Mouse (Mus musculus) lung, postnatal 0 days (tissue): Measurements from ENCODE around the gene Fbxo48. TPM values are rescaled to one million over a fixed set of nuclear protein-coding genes. Genes with fewer than 3 reads are reported as not detected.

Experiments used
- ATAC-seq: fragments of 200-750 bp; cut with Nextera tagmentation; 2 replicates; pipeline ENCODE4 v1.8.0; 2017; ENCODE audit warnings: moderate library complexity
- DNase-seq: peaks from one replicate; pipeline ENCODE4 v3.0.0-alpha.2; 2016; ENCODE audit warnings: low spot score
- H3K27ac ChIP-seq: fragments of 300-500 bp; sonication (generic); 2 replicates; pipeline ENCODE4 v1.5.1; 2014; ENCODE audit warnings: antibody characterized with exemption, mild to moderate bottlenecking, low read length, mixed read lengths
- H3K27me3 ChIP-seq: fragments of 300-500 bp; sonication (generic); replicated peaks from 2 replicates; pipeline ENCODE4 v1.6.1; 2014; ENCODE audit warnings: low read length, mixed read lengths; ENCODE audit not compliant: insufficient read depth
- H3K36me3 ChIP-seq: fragments of 300-500 bp; sonication (generic); 2 replicates; pipeline ENCODE4 v1.6.1; 2014; ENCODE audit warnings: low read length, mixed read lengths; ENCODE audit not compliant: insufficient read depth
- H3K4me1 ChIP-seq: fragments of 300-500 bp; sonication (generic); 2 replicates; pipeline ENCODE4 v1.6.1; 2014; ENCODE audit warnings: antibody characterized with exemption, low read depth, low read length, mixed read lengths; ENCODE audit not compliant: insufficient read depth
- H3K4me2 ChIP-seq: fragments of 300-500 bp; sonication (generic); replicated peaks from 2 replicates; pipeline ENCODE4 v1.6.1; 2014; ENCODE audit warnings: low read depth, mild to moderate bottlenecking, low read length, moderate library complexity, mixed read lengths
- H3K4me3 ChIP-seq: fragments of 300-500 bp; sonication (generic); 2 replicates; pipeline ENCODE4 v1.5.1; 2014; ENCODE audit warnings: low read depth, low read length
- H3K9ac ChIP-seq: fragments of 300-500 bp; sonication (generic); replicated peaks from 2 replicates; pipeline ENCODE4 v1.6.1; 2014; ENCODE audit warnings: low read depth, mild to moderate bottlenecking
- H3K9me3 ChIP-seq: fragments of 300-500 bp; sonication (generic); 2 replicates; pipeline ENCODE4 v1.6.1; 2016; ENCODE audit warnings: low read length, mixed read lengths
- CTCF ChIP-seq: IDR thresholded peaks from 2 replicates; pipeline ENCODE4 v1.5.1; 2016; ENCODE audit warnings: antibody characterized with exemption, mild to moderate bottlenecking
- EP300 ChIP-seq: IDR thresholded peaks from 2 replicates; pipeline ENCODE4 v1.6.1; 2016; ENCODE audit warnings: antibody characterized with exemption, mild to moderate bottlenecking, control low read depth
- WGBS: fragments of 180-500 bp; shearing (Covaris S2); extraction: QIAGEN DNeasy Blood & Tissue Kit; methylation state at CpG from one replicate; pipeline ENCODE4 v1.1.7; 2014; 5-methylcytosine and 5-hydroxymethylcytosine counted together
- polyA plus RNA-seq: library from polyadenylated mRNA; unstranded; fragments of >200 nt; fragmentation: Nextera tagmentation; extraction: Ambion mirVana; gene quantifications from 2 replicates; pipeline ENCODE4 v1.2.1, GENCODE M21; 2015

Fbxo48 gene
- polyA plus RNA-seq: 0.11 and 0.20 TPM in 2 replicates

DNA sequence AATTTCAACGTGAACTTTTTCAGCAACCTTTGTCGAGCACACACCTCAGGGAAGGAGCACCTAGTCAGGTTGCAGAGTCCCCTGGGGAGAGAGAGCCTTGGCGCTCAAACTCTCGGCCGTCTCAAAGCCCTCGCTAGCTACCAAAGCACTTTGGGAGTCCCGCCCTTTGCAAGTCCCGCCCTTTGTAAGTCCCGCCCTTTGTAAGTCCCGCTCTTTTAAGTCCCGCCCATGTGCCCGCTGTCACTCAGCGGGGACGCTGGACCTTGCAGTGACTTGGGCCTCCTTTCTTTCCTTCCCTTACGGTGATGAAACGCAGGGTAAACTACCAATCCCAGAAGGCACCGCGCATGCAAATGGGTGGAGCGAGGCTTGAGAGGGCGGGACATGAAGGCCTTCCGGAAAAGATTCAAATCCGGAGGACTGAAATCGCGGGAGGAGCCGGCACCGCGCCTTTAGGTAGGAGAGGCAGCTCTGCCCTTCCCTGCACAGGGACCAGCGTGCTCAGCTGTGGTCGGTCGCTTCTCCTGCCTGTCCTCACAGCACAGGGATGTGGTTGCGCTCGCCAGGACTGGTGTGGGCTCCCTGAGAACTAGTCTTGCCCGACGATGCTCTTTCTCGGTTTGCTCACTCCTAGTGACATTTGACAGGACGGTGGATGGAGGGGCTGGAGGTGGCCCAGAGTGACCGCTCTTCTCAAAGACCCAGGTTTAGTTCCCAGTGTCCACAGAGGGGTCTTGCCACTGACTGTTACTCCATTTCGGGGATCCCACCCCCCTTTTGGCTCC is at the start of gene Fbxo48:
Gene Fbxo48 (plus strand): TSS at position 400 of the 785 bp plus-strand sequence.
- Histone ChIP-seq H3K4me2 (peak within 1 kb of the TSS; percentile 69), H3K36me3 (no peaks in the 10 kb centered on the region), H3K27ac (no peak within 1 kb of the TSS), H3K4me1 (peaks cover 7% of the 10 kb centered on the region; the same call in 1 of the 2 replicates), H3K27me3 (no peaks in the 10 kb centered on the region), H3K4me3 (peak within 1 kb of the TSS; percentile 49), H3K9ac (no peak within 1 kb of the TSS), H3K9me3 (no peaks in the 10 kb centered on the region)
- TF ChIP-seq EP300 (no peak), CTCF (no peak)
- DNase-seq: peak; percentile 99
- under 1% methylated on average over 38 of the region's 38 CpGs for WGBS
- peak; percentile 100 for ATAC-seq

DNA sequence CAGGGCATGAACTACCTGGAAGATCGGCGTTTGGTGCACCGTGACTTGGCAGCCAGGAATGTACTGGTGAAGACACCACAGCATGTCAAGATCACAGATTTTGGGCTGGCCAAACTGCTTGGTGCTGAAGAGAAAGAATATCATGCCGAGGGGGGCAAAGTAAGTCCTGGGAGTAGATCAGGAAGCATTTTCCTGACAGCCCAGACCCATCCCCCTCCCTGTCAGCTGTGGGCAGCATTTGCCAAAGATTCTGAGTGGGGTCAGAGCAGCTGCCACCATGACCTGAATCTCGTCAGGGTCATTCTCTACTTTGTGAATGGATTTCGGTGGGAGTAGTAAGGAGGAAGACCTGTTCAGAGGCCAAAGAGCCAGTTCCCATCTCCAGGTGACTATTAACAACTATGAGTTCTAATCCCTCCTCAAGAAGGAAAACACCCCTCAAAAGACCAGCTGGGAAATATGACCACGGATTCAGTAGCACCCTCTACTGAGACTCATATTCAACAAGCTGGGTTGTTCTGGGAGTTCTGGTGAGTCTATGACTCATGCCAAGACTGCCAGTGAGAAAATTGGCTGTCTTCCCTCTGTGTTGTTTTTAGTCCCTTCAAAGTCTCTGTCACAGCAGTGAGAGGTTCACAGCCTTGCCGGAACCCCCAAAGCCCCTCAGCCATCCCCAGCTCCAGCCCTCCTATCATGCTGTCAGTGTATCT is 46.7 kb upstream of the Fbxo48 start:
- Histone ChIP-seq H3K9me3 (no peaks in the 10 kb centered on the region), H3K4me3 (no peak overlapping the region), H3K36me3 (no peaks in the 10 kb centered on the region), H3K27me3 (no peaks in the 10 kb centered on the region), H3K9ac (no peak overlapping the region), H3K27ac (no peak overlapping the region), H3K4me2 (no peak overlapping the region), H3K4me1 (no peaks in the 10 kb centered on the region)
- peak; percentile 46; the same call in 1 of the 2 replicates for ATAC-seq
- peak; percentile 28 for DNase-seq
- no peak for TF ChIP-seq CTCF
- TF ChIP-seq EP300: no peak
- 73% methylated on average over 8 of the region's 8 CpGs for WGBS

DNA sequence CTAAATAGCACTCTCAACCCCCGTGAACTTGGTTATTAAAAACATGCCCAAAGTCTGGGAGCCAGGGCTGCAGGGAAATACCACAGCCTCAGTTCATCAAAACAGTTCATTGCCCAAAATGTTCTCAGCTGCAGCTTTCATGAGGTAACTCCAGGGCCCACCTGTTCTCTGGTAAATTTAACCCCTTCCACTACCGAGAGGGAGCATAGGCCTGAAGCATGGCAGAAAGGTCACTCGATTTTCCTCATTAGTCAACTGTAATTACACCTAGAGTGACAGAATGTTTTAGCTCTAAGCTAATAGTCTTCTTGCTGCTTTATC is 46.2 kb upstream of the Fbxo48 start:
- Histone ChIP-seq H3K36me3 (no peaks in the 10 kb centered on the region), H3K27ac (no peak overlapping the region), H3K4me2 (no peak overlapping the region), H3K27me3 (no peaks in the 10 kb centered on the region), H3K4me1 (no peaks in the 10 kb centered on the region), H3K9me3 (no peaks in the 10 kb centered on the region), H3K4me3 (no peak overlapping the region), H3K9ac (no peak overlapping the region)
- ATAC-seq (no peak), DNase-seq (no peak)
- 49% methylated on average over 3 of the region's 3 CpGs for WGBS
- no peak for TF ChIP-seq CTCF
- TF ChIP-seq EP300: no peak

DNA sequence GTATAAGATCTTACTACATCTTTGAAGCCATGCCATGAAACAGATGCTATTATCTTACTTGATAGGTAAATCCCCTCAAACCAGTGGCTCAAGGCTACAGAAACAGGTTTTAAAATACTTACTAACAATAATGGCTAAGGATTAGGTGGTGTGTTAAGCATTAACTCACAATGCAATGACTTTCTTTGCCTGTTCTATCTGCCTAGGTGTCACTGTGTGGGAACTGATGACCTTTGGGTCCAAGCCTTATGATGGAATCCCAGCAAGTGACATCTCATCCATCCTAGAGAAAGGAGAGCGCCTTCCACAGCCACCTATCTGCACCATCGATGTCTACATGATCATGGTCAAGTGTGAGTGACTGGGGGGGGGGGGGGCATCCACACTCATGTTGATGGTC is 44.6 kb upstream of the Fbxo48 start:
- no peak for TF ChIP-seq CTCF
- TF ChIP-seq EP300: no peak
- 97% methylated on average over 2 of the region's 2 CpGs for WGBS

DNA sequence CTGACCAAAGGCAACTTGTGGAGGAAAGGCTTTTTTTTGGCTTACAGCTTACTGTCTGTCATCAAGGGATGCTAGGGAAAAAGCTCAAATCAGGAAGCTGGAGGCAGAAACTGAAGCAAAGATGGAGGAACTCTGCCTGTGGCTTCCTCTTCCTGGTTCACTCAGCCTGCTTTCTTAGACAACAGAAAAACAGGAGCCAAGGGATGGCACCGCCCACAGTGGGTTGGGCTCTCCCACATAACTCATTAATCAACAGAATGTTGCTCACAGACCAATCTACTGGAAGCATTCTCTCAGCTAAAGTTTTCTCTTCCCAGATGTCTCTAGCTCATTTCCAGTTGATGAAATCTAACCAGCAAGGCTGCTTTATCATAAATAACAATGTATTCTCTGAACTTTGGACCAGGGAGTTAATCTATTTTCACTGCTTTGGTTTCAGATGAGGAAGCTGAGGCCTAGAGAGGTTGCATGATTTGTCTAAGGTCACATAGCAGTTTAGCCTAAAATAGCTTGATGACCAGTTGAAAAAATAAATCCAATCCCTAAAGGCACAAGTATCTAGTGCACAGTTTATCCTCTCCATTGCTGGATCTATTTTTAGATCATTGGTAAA is 43.6 kb upstream of the Fbxo48 start:
- Histone ChIP-seq H3K4me3 (no peak overlapping the region), H3K9me3 (no peaks in the 10 kb centered on the region), H3K27ac (no peak overlapping the region), H3K9ac (no peak overlapping the region), H3K4me1 (no peaks in the 10 kb centered on the region), H3K27me3 (no peaks in the 10 kb centered on the region), H3K4me2 (no peak overlapping the region), H3K36me3 (no peaks in the 10 kb centered on the region)
- ATAC-seq: no peak
- TF ChIP-seq CTCF (no peak), EP300 (no peak)
- no peak for DNase-seq
- 83% methylated on average over 1 of the region's 1 CpGs for WGBS

More for the DNA sequence above, 44.6 kb upstream of the Fbxo48 start:
- Histone ChIP-seq H3K27me3 (no peaks in the 10 kb centered on the region), H3K9ac (no peak overlapping the region), H3K9me3 (no peaks in the 10 kb centered on the region), H3K4me3 (no peak overlapping the region), H3K4me1 (no peaks in the 10 kb centered on the region), H3K27ac (no peak overlapping the region), H3K4me2 (no peak overlapping the region), H3K36me3 (no peaks in the 10 kb centered on the region)
- no peak for ATAC-seq
- no peak for DNase-seq

GRCm38 (mm10) chr11:16914756-16915155 is 36.4 kb upstream of the Fbxo48 start:
- H3K4me1 ChIP-seq: no peaks in the 10 kb centered on the region
- H3K9me3 ChIP-seq: no peaks in the 10 kb centered on the region
- H3K27me3 ChIP-seq: no peaks in the 10 kb centered on the region
- no peak overlapping the region for H3K4me2 ChIP-seq
- H3K36me3 ChIP-seq: no peaks in the 10 kb centered on the region
- DNase-seq: no peak
- TF ChIP-seq EP300 (no peak), CTCF (no peak)
- H3K4me3 ChIP-seq: no peak overlapping the region
- ATAC-seq: no peak
- no peak overlapping the region for H3K9ac ChIP-seq
- H3K27ac ChIP-seq: no peak overlapping the region
- 62% methylated on average over 3 of the region's 3 CpGs for WGBS
